Mouse (Mus musculus) MEL (cell line): ENCODE data around the gene Axdnd1. TPM values are rescaled to one million over a fixed set of nuclear protein-coding genes. Genes with fewer than 3 reads are reported as not detected.

Experiments used
- DNase-seq: peaks from one replicate; pipeline ENCODE4 v3.0.0; 2011; ENCODE audit warnings: low read depth, low spot score
- H3K27ac ChIP-seq: 2 replicates; pipeline ENCODE4 v1.5.1; 2012; ENCODE audit warnings: low read depth, mild to moderate bottlenecking, control low read depth, low read length, moderate library complexity; ENCODE audit not compliant: control insufficient read depth
- H3K27me3 ChIP-seq, 2 experiments: fragments of 150-350 bp in 1 of 2; sonication (generic) in 1 of 2; 2 replicates each; pipeline ENCODE4 v1.6.1; 2012; ENCODE audit warnings: low read length in 2 of 2, mild to moderate bottlenecking in 2 of 2, improper control_type of control experiment in 1 of 2, moderate library complexity in 1 of 2; ENCODE audit not compliant: insufficient read depth in 2 of 2, control insufficient read depth in 1 of 2
- H3K36me3 ChIP-seq, 2 experiments: 2 replicates each; pipeline ENCODE4 v1.6.1; 2012 to 2014; ENCODE audit warnings: low read length in 2 of 2, improper control_type of control experiment in 1 of 2, inconsistent platforms in 1 of 2, mild to moderate bottlenecking in 1 of 2; ENCODE audit not compliant: insufficient read depth in 2 of 2, control insufficient read depth in 1 of 2
- H3K4me1 ChIP-seq, 2 experiments: fragments of 150-350 bp in 1 of 2; sonication (generic) in 1 of 2; 2 replicates each; pipeline ENCODE4 v1.6.1; 2012; ENCODE audit warnings: low read length in 2 of 2, improper control_type of control experiment in 1 of 2, mild to moderate bottlenecking in 1 of 2; ENCODE audit not compliant: insufficient read depth in 2 of 2, control insufficient read depth in 1 of 2
- H3K4me3 ChIP-seq, 2 experiments: fragments of 150-350 bp in 1 of 2; sonication (generic) in 1 of 2; 2 replicates each; pipeline ENCODE4 v1.5.1; 2012; ENCODE audit warnings: low read depth in 2 of 2, low read length in 2 of 2, mild to moderate bottlenecking in 2 of 2, moderate library complexity in 2 of 2, control low read depth in 1 of 2, improper control_type of control experiment in 1 of 2; ENCODE audit not compliant: control insufficient read depth in 1 of 2, insufficient read depth in 1 of 2
- H3K79me2 ChIP-seq: 2 replicates; pipeline ENCODE4 v1.6.1; 2012; ENCODE audit warnings: mild to moderate bottlenecking, low read length, moderate library complexity; ENCODE audit not compliant: control insufficient read depth, poor library complexity, insufficient read depth
- H3K9ac ChIP-seq: 2 replicates; pipeline ENCODE4 v1.6.1; 2012; ENCODE audit warnings: low read depth, mild to moderate bottlenecking, control low read depth, low read length, moderate library complexity; ENCODE audit not compliant: control insufficient read depth, poor library complexity, severe bottlenecking
- H3K9me3 ChIP-seq: fragments of 150-350 bp; sonication (generic); replicated peaks from 2 replicates; pipeline ENCODE4 v1.6.1; 2012; ENCODE audit warnings: mild to moderate bottlenecking, low read length, improper control_type of control experiment, moderate library complexity; ENCODE audit not compliant: insufficient read depth
- CHD1 ChIP-seq: IDR thresholded peaks from 2 replicates; pipeline ENCODE4 v1.6.1; 2012; ENCODE audit warnings: low read depth, mild to moderate bottlenecking, inconsistent platforms, low read length, improper control_type of control experiment
- CTCF ChIP-seq, 3 experiments: IDR thresholded peaks in 2 of 3; conservative IDR thresholded peaks in 1 of 3; 2 replicates each; pipeline ENCODE4 v1.5.1; 2011 to 2012; ENCODE audit warnings: low read length in 3 of 3, low read depth in 2 of 3, mild to moderate bottlenecking in 2 of 3, improper control_type of control experiment in 1 of 3, inconsistent platforms in 1 of 3, mixed read lengths in 1 of 3, moderate library complexity in 1 of 3; ENCODE audit not compliant: control insufficient read depth in 1 of 3, insufficient read depth in 1 of 3, poor library complexity in 1 of 3, severe bottlenecking in 1 of 3
- ELF1 ChIP-seq: IDR thresholded peaks from 2 replicates; pipeline ENCODE4 v1.6.1; 2014; ENCODE audit warnings: low read depth, mild to moderate bottlenecking, inconsistent platforms, low read length, improper control_type of control experiment, moderate library complexity
- EP300 ChIP-seq, 2 experiments: IDR thresholded peaks; 2 replicates each; pipeline ENCODE4 v1.6.1; 2011; ENCODE audit warnings: improper control_type of control experiment in 2 of 2, low read length in 2 of 2, low read depth in 1 of 2, mild to moderate bottlenecking in 1 of 2
- ETS1 ChIP-seq: IDR thresholded peaks from 2 replicates; pipeline ENCODE4 v1.6.1; 2012; ENCODE audit warnings: low read depth, mild to moderate bottlenecking, inconsistent platforms, low read length, improper control_type of control experiment, moderate library complexity
- GABPA ChIP-seq: IDR thresholded peaks from 2 replicates; pipeline ENCODE4 v1.6.1; 2012; ENCODE audit warnings: low read depth, mild to moderate bottlenecking, inconsistent platforms, low read length, improper control_type of control experiment, moderate library complexity
- GATA1 ChIP-seq: IDR thresholded peaks from 2 replicates; pipeline ENCODE4 v1.6.1; 2011; ENCODE audit warnings: low read depth, low read length, improper control_type of control experiment
- HCFC1 ChIP-seq: IDR thresholded peaks from 2 replicates; pipeline ENCODE4 v1.6.1; 2012; ENCODE audit warnings: low read depth, mild to moderate bottlenecking, inconsistent platforms, low read length, improper control_type of control experiment, moderate library complexity
- JUND ChIP-seq: IDR thresholded peaks from 2 replicates; pipeline ENCODE4 v1.6.1; 2011; ENCODE audit warnings: low read depth, mild to moderate bottlenecking, improper control_type of control experiment, low read length
- KAT2A ChIP-seq: conservative IDR thresholded peaks from 2 replicates; pipeline ENCODE4 v1.6.1; 2012; ENCODE audit warnings: low read depth, low read length, improper control_type of control experiment, inconsistent platforms
- MAX ChIP-seq: IDR thresholded peaks from 2 replicates; pipeline ENCODE4 v1.6.1; 2011; ENCODE audit warnings: low read length, improper control_type of control experiment
- MAZ ChIP-seq: IDR thresholded peaks from 2 replicates; pipeline ENCODE4 v1.6.1; 2012; ENCODE audit warnings: low read depth, mild to moderate bottlenecking, inconsistent platforms, low read length, improper control_type of control experiment
- MEF2A ChIP-seq: IDR thresholded peaks from 2 replicates; pipeline ENCODE4 v1.6.1; 2014; ENCODE audit warnings: low read depth, mild to moderate bottlenecking, inconsistent platforms, low read length, improper control_type of control experiment; ENCODE audit not compliant: poor library complexity, insufficient replicate concordance, severe bottlenecking; ENCODE audit errors: extremely low read depth
- MXI1 ChIP-seq: IDR thresholded peaks from 2 replicates; pipeline ENCODE4 v1.6.1; 2011; ENCODE audit warnings: mild to moderate bottlenecking, low read depth, low read length, improper control_type of control experiment
- NELFE ChIP-seq: IDR thresholded peaks from 2 replicates; pipeline ENCODE4 v1.6.1; 2011; ENCODE audit warnings: low read depth, low read length, improper control_type of control experiment
- NRF1 ChIP-seq: IDR thresholded peaks from 2 replicates; pipeline ENCODE4 v1.6.1; 2014; ENCODE audit warnings: low read depth, mild to moderate bottlenecking, inconsistent platforms, low read length, improper control_type of control experiment, moderate library complexity; ENCODE audit not compliant: poor library complexity, insufficient read depth, severe bottlenecking
- POLR2A ChIP-seq, 2 experiments: IDR thresholded peaks; 2 replicates each; pipeline ENCODE4 v1.6.1; 2011 to 2012; ENCODE audit warnings: low read length in 2 of 2, mild to moderate bottlenecking in 2 of 2, control low read depth in 1 of 2, improper control_type of control experiment in 1 of 2, low read depth in 1 of 2, moderate library complexity in 1 of 2; ENCODE audit not compliant: control insufficient read depth in 1 of 2, insufficient read depth in 1 of 2, poor library complexity in 1 of 2
- POLR2AphosphoS5 ChIP-seq: IDR thresholded peaks from 2 replicates; pipeline ENCODE4 v1.6.1; 2012; ENCODE audit warnings: low read depth, borderline replicate concordance, mild to moderate bottlenecking, inconsistent platforms, low read length, moderate library complexity, mixed read lengths
- RAD21 ChIP-seq: IDR thresholded peaks from 2 replicates; pipeline ENCODE4 v1.6.1; 2011; ENCODE audit warnings: mild to moderate bottlenecking, low read depth, low read length, improper control_type of control experiment
- RCOR1 ChIP-seq: IDR thresholded peaks from 2 replicates; pipeline ENCODE4 v1.6.1; 2012; ENCODE audit warnings: low read depth, mild to moderate bottlenecking, inconsistent platforms, low read length, improper control_type of control experiment
- SIN3A ChIP-seq: IDR thresholded peaks from 2 replicates; pipeline ENCODE4 v1.6.1; 2012; ENCODE audit warnings: low read length, improper control_type of control experiment, inconsistent platforms
- SMC3 ChIP-seq: IDR thresholded peaks from 2 replicates; pipeline ENCODE4 v1.6.1; 2011; ENCODE audit warnings: low read depth, low read length, improper control_type of control experiment
- TBP ChIP-seq: IDR thresholded peaks from 2 replicates; pipeline ENCODE4 v1.8.0; 2011; ENCODE audit warnings: low read depth, low read length, improper control_type of control experiment
- TCF12 ChIP-seq: IDR thresholded peaks from 2 replicates; pipeline ENCODE4 v1.6.1; 2014; ENCODE audit warnings: low read depth, mild to moderate bottlenecking, inconsistent platforms, low read length, improper control_type of control experiment, moderate library complexity
- UBTF ChIP-seq: IDR thresholded peaks from 2 replicates; pipeline ENCODE4 v1.6.1; 2012; ENCODE audit warnings: low read depth, mild to moderate bottlenecking, inconsistent platforms, low read length, improper control_type of control experiment, moderate library complexity, borderline replicate concordance; ENCODE audit not compliant: insufficient read depth
- USF1 ChIP-seq: IDR thresholded peaks from 2 replicates; pipeline ENCODE4 v1.6.1; 2014; ENCODE audit warnings: low read depth, mild to moderate bottlenecking, inconsistent platforms, low read length, improper control_type of control experiment, moderate library complexity
- USF2 ChIP-seq, 2 experiments: IDR thresholded peaks; 2 replicates each; pipeline ENCODE4 v1.6.1; 2011 to 2012; ENCODE audit warnings: improper control_type of control experiment in 2 of 2, low read length in 2 of 2, borderline replicate concordance in 1 of 2, inconsistent platforms in 1 of 2, low read depth in 1 of 2, mild to moderate bottlenecking in 1 of 2; ENCODE audit not compliant: insufficient read depth in 1 of 2
- ZKSCAN1 ChIP-seq: IDR thresholded peaks from 2 replicates; pipeline ENCODE4 v1.6.1; 2012; ENCODE audit warnings: low read depth, mild to moderate bottlenecking, inconsistent platforms, low read length, improper control_type of control experiment, moderate library complexity
- ZMIZ1 ChIP-seq: IDR thresholded peaks from 2 replicates; pipeline ENCODE4 v1.6.1; 2012; ENCODE audit warnings: low read depth, mild to moderate bottlenecking, inconsistent platforms, low read length, improper control_type of control experiment, moderate library complexity
- ZNF384 ChIP-seq: IDR thresholded peaks from 2 replicates; pipeline ENCODE4 v1.6.1; 2012; ENCODE audit warnings: low read depth, mild to moderate bottlenecking, inconsistent platforms, low read length, improper control_type of control experiment
- polyA plus RNA-seq, 2 experiments: library from polyadenylated mRNA; stranded (reverse) in 1 of 2; unstranded in 1 of 2; fragments of >175 nt in 1 of 2; fragments of >200 nt in 1 of 2; gene quantifications; 2 replicates each; pipeline versions ENCODE4 v1.2.1 to v1.2.4; 2012; ENCODE audit warnings: low replicate concordance in 2 of 2, low read depth in 1 of 2; ENCODE audit not compliant: insufficient read length in 2 of 2, insufficient read depth in 1 of 2, missing spikeins in 1 of 2
- total RNA-seq: library from RNA; depleted of rRNA; stranded (reverse); fragments of 300-350 nt; gene quantifications from 2 replicates; pipeline ENCODE4 v1.2.3, GENCODE M21; 2012; rRNA removed

Gene Axdnd1
- total RNA-seq = 0.07 and 0.08 TPM in 2 replicates
- polyA plus RNA-seq = under 1 TPM in 1 of 2 experiments, not detected in 1; 0.29 TPM

DNA sequence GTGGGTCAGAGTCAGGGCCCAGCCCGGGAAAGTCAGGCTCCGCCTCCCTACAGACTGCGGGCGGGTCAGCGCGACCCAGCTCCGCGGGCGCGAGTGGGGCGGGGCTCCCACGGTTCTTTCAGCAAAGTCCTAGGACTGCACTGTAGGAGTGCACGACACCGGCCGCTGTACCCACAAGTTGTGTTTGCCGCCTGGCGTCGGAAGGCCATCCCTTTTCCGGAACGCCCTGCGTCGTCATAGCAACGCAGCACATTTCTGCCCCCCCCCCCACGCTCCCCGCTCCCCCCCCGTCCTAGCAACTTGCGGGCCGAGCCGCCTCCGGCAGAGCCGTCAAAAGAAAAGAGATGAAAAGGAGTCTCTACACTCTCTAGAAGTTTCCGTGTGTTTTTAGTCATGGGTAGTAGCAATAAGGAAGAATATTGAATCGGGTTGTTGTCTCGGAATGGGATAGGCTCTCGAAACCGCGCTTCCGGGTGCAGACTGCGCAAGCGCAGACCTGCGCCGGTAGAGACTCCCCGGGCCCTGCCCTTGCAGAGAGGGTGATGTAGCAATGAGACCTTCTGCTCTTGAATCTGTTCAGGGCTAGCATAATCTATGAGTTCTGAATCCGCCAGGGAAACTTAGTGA, at the start of gene Axdnd1:
Gene Axdnd1, minus strand, starts transcription at position 489 of the 627 bp plus-strand sequence.
- H3K27ac ChIP-seq = peak within 1 kb of the TSS; percentile 86
- peak; percentile 93 for DNase-seq
- peak within 1 kb of the TSS; percentile 66 for H3K9ac ChIP-seq
- no peaks in the 10 kb centered on the region for H3K79me2 ChIP-seq
- H3K9me3 ChIP-seq = no peaks in the 10 kb centered on the region
- TF ChIP-seq SIN3A = peak; percentile 93
- TF ChIP-seq KAT2A = no peak
- TF ChIP-seq EP300 (IDR thresholded peaks at IDR 0.05; ENCODE audit: low read depth in 1 of 2, low read length in 2 of 2) = no peak
- no peak for TF ChIP-seq JUND
- TF ChIP-seq MXI1 = peak; percentile 67
- peak; percentile 77; the same call in 1 of the 2 replicates for TF ChIP-seq MAZ
- TF ChIP-seq NELFE = peak; percentile 72
- TF ChIP-seq USF2 (IDR thresholded peaks at IDR 0.05; ENCODE audit: borderline replicate concordance in 1 of 2, insufficient read depth in 1 of 2, low read depth in 1 of 2, low read length in 2 of 2) = no peak
- TF ChIP-seq USF1 = no peak
- TF ChIP-seq MAX = peak; percentile 51; the same call in 1 of the 2 replicates
- peak; percentile 34; the same call in 1 of the 2 replicates for TF ChIP-seq RCOR1
- TF ChIP-seq NRF1 = peak; percentile 80
- no peak for TF ChIP-seq CHD1
- TF ChIP-seq ELF1 = peak; percentile 96
- TF ChIP-seq GABPA = no peak
- TF ChIP-seq POLR2A (IDR thresholded peaks at IDR 0.05; ENCODE audit: control insufficient read depth in 1 of 2, insufficient read depth in 1 of 2, low read depth in 1 of 2, low read length in 2 of 2, poor library complexity in 1 of 2) = peak in 1 of 2 experiments; percentile 79; a peak in 2 of 4 replicates
- no peak for TF ChIP-seq MEF2A
- TF ChIP-seq ETS1 = no peak
- no peak for TF ChIP-seq CTCF (IDR thresholded peaks at IDR 0.05 in 2 of 3, conservative IDR thresholded peaks at IDR 0.05 in 1 of 3; ENCODE audit: control insufficient read depth in 1 of 3, insufficient read depth in 1 of 3, low read depth in 2 of 3, low read length in 3 of 3, poor library complexity in 1 of 3, severe bottlenecking in 1 of 3)
- no peak for TF ChIP-seq ZNF384
- no peak for TF ChIP-seq SMC3
- TF ChIP-seq UBTF = no peak
- no peak for TF ChIP-seq ZMIZ1
- TF ChIP-seq POLR2AphosphoS5 = no peak
- TF ChIP-seq RAD21 = no peak
- 0 out of 2 replicates have a peak, but pooled peaks have one; percentile 43 for TF ChIP-seq TCF12
- peak; percentile 61; the same call in 1 of the 2 replicates for TF ChIP-seq HCFC1
- peak; percentile 54; the same call in 1 of the 2 replicates for TF ChIP-seq TBP
- no peak for TF ChIP-seq ZKSCAN1
- no peak for TF ChIP-seq GATA1
- H3K4me3 ChIP-seq = peak within 1 kb of the TSS; percentile 55 to 88
- no peaks in the 10 kb centered on the region for H3K27me3 ChIP-seq
- H3K4me1 ChIP-seq = peaks cover 0 to 19% of the 10 kb centered on the region in 2 experiments; a peak in 3 of 4 replicates
- H3K36me3 ChIP-seq = peaks cover 0 to 11% of the 10 kb centered on the region in 2 experiments; a peak in 2 of 4 replicates
